Mouse (Mus musculus): ENCODE results near the gene Fbxo42. TPM values are rescaled to one million over a fixed set of nuclear protein-coding genes. Genes with fewer than 3 reads are reported as not detected.

Fbxo42 gene
- total RNA-seq, 2 experiments from 2014 or later, result 37.2 to 43.6 TPM

DNA sequence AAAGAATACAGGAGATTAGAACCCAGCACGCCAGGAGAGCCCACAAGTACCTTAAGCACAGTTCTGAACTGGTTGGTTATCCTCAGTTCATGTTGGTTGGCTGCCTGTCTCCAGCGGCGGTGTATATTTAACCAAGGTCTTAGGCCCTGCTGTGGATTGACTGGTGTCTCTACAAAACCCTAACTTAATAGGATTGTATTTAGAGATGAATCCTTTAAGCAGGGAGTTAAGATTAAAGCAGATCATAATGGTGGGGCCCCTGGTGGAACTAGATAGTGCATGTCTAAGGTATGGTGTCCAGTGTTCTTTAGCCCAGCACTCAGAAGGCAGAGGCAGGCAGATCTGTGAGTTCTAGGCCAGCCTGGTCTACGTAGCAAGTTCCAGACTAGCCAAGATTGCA, 63.9 kb downstream of the Fbxo42 start:
- ATAC-seq (replicated peaks; ENCODE audit: low FRiP score, poor library complexity, severe bottlenecking), result no peak

DNA sequence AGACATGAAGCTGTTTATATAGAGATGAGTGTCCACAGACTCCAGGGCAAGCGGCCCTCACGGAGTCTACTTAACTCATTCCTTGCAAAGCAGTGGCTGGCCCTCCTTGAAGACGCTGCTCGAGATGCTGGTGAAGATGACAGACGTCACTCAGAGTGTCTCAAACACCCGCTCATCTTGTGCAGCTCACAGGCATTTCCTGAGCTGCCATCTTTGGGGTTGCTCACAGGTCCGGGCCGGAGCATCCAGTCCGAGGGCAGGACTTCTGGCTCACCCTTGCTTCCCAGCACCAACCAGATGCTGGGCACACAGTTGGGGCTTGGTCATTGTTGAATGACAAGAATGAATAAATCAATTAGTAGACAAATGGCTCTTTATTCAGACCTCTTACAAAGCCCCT, 65.2 kb downstream of the Fbxo42 start:
- ATAC-seq (replicated peaks; ENCODE audit: low FRiP score, poor library complexity, severe bottlenecking), result no peak

DNA sequence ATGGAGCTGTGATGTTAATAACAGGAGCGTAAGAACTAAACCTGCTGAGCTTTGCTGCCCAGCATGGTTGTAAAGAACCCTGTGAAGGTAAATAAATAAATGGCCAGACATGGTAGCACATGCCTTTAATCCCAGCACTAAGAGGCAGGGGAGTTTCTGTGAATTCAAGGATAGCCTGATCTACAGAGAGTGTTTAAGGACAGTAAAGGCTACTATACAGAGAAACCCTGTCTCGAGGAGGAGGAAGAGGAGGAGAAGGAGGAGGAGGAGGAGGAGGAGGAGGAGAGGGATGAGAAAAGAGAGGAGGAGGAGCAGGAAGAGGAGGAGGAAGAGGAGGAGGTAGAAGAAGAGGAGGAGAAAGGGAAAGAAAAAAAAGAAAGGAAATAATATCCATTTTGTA, 65.6 kb downstream of the Fbxo42 start:
- ATAC-seq (replicated peaks; ENCODE audit: low FRiP score, poor library complexity, severe bottlenecking), result 0 out of 2 replicates have a peak, but pooled peaks have one; percentile 5

DNA sequence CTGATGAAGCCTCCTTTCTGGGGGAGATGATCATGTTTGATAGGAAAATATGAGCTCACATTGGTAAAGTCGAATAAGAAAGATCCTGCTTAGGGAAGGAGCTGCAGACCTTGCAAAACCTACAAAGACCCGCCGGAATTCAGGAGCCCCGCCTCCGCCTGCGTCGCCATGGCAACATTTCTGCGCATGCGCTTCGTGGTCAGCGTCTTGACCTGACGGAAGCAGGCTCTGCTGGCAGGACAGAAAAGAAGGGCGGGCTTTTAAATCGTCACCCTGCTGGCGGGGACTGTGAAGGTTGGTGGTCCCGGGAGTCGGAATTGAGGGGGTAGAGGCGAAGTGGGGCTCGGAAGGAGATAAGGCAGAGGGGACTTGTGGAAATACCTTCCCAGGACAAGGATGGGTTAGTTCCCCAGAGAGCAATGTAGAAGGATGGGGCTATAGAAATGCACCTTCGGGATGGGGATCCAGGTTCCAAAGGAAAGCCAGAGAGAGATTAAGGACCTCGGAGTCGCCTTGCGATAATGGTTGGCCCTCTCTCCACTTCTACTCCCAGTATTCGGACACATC, 66.1 kb downstream of the Fbxo42 start, which contains the start of gene Rsg1:
TSS of gene Rsg1 (plus strand) at position 187 of the 567 bp plus-strand sequence.
- ATAC-seq (replicated peaks; ENCODE audit: low FRiP score, poor library complexity, severe bottlenecking), result peak; percentile 84

DNA sequence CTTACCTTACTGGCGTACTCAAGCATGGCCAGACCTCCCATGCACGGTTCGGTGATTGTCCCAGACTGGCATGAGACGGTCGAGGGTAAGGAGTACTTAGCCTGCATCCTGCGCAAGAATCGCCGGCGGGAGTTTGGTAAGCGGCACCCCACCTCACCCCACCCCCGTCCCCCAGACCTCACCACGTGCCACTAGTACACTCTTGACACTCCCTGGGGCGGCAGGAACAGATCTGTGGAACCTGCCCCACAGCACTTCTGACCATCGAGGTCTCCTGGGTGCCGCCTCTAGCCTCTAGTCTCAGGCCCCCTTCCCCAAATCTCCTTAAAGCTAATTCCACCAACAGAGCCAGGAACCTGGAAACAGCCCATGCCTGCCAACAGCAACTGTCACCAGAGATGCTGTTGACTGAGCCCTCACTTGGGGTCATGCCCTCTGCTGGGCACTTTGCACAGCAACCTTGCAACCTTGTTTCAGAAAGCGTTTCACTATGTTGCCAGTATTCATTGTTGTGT, 66.7 kb downstream of the Fbxo42 start:
- peak; percentile 68 for ATAC-seq (replicated peaks; ENCODE audit: low FRiP score, poor library complexity, severe bottlenecking)

DNA sequence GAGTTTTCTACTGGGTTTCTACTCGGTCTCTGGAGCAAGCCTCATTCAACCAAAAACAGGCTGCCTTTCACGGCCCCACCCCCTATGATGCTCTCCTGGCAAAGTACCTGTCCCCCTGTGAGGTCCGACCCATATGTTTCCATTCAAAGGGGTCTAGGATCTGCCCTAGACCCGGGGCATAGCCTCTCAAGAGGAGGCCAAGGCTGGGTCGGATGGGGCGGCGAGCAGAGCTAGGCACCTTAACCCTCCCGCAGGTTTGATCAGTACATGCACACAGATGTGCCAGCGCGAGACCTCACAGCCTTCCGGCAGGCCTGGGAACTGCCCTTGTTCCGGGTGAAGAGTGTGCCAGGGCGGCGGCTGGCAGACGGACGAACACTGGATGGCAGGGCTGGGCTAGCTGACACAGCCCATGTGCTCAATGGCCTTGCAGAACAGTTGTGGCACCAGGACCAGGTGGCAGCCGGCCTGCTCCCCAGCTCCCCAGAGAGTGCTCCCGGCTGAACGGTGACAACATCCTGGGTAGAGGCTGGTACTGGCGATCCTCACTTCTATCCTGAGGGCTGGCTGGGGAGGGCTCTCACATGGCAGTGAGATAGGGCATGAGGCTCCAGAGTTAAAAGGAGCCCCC, 72.0 kb downstream of the Fbxo42 start:
- no peak for ATAC-seq (replicated peaks; ENCODE audit: low FRiP score, poor library complexity, severe bottlenecking)

DNA sequence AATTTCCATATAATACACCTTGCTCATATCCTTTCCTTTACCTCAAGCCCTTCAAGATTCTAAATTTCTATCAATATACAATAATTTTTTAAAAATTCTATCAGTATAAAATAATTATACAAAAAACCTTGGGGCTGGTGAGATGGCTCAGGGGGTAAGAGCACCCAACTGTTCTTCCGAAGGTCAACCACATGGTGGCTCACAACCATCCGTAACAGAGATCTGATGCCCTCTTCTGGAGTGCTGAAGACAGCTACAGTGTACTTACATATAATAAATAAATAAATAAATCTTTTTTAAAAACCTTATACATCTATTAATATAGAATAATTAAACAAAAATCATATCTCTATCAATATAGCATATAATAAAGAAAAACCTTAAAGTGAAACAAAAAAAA, 74.1 kb downstream of the Fbxo42 start:
- no peak for ATAC-seq (replicated peaks; ENCODE audit: low FRiP score, poor library complexity, severe bottlenecking)

DNA sequence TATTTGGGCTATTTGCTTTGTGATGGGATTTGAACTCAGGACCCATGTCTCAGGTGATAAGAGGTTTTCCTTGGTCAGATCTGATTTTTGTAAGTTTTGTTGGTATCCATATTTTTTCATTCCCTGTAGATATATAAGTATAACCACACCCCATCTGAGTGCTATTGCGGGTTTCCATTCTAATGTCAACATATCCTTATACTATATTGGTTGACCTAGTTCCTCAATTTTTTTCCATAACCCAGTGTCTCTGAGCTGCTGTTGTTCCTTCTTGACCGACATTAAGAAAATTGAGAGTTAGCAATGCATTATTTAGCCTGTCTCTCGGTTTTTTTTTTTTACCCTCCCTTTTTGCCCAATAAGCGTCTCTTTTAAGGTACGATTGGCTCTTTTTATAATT, 75.0 kb downstream of the Fbxo42 start:
- no peak for ATAC-seq (replicated peaks; ENCODE audit: low FRiP score, poor library complexity, severe bottlenecking)

DNA sequence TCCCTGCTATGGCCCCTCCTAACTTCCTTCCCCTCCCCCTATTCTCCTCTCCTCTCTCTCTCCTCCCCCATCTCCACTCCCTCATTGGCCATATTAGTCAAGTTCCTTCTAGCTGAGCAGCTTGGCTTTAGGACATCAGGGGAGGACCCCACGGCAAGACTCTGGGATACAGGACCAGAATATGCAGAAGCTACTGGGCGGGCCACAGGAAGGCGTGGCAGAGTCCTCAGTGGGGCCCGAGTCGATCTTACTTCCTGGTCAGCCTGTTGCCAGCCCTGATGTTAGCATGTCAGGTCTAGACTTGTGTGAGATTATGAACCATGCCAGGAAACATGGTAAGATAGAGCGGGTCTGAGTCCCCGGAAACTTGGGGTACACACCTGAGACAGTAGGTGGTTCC, 81.0 kb downstream of the Fbxo42 start:
- ATAC-seq (replicated peaks; ENCODE audit: low FRiP score, poor library complexity, severe bottlenecking), result no peak

DNA sequence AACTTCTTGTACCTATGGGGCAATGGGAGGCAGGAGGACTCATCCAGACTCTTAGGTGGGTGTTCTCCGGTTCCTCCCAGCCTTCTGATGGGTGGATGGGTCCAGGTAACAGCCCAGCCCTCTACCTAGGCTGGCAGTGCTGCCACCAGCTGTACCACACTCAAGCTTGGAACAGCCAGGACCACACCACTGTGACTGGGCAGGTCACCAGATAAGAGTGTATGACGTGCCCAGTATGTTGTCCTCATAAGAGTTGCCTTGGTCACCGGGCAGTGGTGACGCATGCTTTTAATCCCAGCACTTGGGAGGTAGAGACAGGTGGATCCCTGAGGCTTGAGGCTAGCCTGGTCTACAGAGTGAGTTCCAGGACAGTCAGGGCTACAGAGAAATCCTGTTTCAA, 85.5 kb downstream of the Fbxo42 start:
- ATAC-seq (replicated peaks; ENCODE audit: low FRiP score, poor library complexity, severe bottlenecking), result no peak

DNA sequence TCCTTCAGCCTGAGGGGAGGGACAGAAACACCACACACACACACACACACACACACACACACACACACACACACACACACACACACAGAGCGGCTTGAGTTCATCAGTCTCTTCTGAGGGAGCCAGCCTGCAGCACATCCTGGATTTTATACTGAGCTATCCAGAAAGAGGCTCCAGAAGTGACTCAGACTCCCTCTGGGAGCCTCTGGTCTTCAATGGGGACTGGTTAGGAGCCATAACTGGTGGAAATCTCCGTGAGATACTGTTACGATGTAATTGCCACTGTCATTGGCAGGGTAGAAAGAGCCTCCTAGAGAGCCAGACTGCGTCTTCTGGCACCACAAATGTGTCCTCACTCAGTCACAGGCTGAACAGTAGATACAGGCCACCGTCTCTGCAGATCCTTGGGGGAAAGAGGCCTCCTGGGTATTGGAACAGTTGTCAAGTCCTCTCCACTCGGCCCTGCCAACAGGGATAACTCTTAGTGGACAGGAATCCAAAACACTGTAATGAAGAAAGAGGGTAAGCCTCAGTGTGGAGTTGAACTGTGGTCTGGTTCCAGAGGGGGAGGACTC, 87.9 kb downstream of the Fbxo42 start:
- no peak for ATAC-seq (replicated peaks; ENCODE audit: low FRiP score, poor library complexity, severe bottlenecking)

DNA sequence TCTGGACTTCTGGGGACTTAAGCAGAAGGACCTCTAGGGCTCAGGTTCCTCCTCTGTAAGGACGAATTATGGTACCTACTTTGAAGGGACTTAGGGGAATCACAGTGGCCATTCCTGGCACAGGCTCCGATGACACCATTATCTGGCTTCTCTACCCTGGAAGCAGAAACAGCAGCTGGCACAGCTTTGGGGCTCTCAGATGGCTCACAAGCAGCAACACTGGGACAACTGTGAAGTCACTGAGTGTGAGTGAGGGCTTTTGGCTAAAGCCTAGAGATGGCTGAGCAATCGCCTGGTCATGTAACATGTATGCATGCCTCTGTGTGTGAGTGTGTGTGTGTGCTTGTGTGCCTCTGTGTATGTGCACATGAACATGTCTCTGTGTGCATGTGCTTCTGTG, 89.1 kb downstream of the Fbxo42 start:
- ATAC-seq (replicated peaks; ENCODE audit: low FRiP score, poor library complexity, severe bottlenecking), result no peak

DNA sequence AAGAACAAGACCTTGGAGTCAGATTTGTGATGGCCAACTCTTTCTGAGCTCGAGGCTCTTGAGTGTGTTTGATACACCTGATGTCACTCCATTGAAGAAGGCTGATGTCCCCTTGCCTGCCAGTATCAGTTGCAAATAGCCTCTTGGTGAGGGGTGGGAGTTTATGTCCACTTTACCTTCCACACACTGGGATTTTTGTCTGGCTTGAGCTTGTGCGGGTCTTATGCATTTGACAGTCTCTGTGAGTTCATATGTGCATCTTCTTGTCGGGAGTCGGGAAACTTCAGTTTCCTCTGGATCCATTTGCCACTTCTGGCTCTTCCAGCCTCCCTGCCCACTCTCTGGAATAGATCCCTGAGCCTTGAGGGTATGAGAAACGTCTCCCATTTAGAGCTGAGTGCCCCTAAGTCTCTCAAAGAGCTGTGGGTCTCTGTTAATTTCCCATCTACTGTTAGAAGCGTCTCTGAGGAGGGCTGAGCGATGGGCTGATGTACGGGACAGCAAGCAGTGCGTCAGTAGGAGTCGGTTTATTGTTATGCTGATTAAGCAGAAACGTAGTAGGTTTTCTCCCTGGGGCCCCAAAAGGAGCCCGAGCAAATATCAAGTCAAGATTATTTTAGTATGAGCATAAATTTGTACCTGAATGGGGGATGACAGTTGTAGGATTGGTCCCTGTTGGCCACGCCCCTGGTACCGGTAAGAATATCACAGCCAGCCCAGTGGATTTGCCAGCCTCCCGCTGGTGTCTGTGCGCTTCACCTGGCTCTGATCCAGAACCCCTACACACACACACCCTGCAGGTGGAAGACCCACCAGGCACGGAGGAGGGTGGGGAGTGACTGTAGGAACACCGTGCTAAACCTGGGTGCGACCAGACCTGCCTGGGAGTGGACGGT, 91.0 kb downstream of the Fbxo42 start:
- ATAC-seq (replicated peaks; ENCODE audit: low FRiP score, poor library complexity, severe bottlenecking), result no peak

DNA sequence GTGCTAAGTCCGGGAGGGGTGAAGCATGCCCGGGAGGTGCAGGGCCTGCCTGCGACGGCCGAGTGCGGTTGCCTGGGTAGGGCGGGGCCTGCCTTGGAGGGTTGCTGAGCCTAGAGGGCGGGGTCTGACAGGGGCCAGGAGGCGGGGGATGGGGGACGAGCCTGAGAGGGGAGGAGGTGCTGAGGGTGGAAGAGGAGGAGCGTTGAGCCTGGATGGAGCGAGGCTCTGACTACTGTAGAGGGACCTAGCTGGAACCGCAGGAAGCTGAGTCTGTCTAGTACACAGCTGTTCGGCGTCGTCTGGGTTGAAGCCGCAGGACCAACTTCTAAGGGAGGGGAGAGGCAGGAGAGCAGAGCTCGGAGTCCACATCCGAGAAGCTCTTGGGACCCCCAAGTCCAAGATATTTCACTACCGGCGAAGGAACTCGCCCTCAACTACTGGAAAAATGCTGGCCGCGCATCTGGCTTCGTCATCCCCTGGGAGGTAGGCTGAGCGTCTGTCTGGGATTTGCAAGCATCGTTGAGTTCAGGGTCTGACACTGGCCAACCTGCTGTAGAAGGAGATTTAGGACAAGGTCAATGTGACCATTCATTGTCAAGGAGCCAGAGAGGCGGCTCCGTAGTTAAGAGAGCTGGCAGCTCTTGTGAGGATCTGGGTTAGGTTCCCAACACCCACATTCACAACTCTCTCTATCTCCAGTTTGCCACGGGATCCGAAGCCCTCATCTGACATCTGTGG, 91.8 kb downstream of the Fbxo42 start, which contains the start of gene Arhgef19:
TSS of gene Arhgef19 (plus strand) at position 112 of the 738 bp plus-strand sequence.
- ATAC-seq (replicated peaks; ENCODE audit: low FRiP score, poor library complexity, severe bottlenecking), result peak; percentile 60

DNA sequence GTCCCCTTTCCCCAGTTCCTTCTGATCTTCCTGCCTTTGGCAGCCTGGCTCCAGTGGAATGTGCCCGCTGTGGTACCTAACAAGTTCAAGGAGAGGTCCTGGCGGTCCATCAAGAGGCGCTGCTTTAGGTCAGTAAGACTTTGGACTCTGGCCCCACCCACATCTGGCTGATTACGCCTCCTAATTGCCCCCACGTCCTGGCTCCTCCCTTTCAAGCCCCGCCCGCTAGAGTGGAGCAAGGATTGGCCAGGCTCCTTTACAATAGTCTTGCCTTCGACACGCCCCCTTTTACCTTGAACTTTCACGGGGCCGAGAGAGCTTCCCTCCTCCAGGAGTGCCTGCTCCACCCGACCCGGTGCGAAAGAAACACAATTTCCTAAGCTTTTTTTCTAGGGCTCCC, 92.9 kb downstream of the Fbxo42 start:
- ATAC-seq (replicated peaks; ENCODE audit: low FRiP score, poor library complexity, severe bottlenecking), result no peak

DNA sequence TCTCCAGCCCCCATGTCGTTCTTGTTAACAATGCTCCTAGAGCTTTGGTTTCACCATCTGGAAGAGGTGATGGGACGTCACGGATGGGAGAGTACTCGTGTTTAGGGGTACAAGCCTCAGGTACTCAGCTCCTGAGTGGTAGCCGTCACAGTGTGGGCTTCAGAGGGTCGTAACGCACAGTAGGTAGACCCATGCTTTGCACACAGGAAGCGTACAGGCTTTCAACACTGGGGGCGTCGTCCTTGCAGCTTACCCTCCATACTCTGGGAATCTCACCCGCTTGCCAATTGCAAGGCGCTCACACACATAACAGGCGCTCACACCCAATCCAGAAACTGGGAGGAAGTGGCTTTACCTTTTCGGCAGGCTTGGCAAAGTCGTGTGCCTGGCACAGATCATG, 94.1 kb downstream of the Fbxo42 start:
- no peak for ATAC-seq (replicated peaks; ENCODE audit: low FRiP score, poor library complexity, severe bottlenecking)

DNA sequence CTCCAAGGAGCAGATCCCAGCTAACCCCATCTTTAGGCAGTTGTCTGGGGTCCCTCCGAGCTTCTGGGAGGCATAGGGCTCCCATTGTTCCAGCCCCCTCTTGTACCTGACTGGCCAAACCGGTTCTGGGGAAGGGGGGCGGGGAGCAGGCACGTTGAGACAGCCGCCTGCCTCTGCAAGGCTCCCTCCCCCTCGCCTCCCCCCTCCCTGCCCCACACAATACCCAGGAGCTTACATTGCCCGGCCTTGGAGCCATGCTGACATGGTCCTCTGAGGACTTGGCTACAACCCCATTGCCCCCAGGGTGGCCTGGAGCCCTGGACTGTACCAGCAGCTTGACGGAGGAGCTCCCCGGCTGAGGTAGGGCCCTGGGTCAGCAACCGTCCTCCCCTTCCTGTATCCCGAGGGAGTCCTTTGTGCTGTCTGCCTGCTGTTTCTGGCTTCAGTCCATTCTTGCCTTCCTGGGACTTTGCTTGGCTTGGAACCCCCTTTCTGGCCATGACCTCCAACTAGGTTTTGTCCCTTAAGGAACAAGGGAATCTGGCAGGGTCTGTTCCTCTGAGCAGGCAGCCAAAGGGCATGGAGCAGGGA, 95.0 kb downstream of the Fbxo42 start:
- no peak for ATAC-seq (replicated peaks; ENCODE audit: low FRiP score, poor library complexity, severe bottlenecking)

DNA sequence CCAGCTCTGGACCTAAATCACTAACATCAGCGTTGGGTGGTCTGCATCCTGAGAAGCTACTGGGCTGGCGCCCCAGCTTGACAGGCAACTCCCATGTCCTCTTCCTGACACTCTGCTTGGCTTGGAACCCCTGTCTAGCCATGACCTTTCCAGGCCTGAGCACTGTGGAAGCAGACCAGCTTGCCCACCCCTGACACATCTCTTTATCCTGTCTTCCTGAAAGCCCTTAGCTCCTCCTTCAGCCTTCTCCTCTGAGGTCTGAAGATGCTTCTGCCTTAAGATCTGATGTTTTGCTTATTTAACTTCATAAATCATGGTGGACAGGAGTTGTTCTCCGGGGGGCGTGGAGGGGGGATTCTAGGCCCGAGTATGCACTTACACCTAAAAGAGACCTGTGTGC, 95.9 kb downstream of the Fbxo42 start:
- ATAC-seq (replicated peaks; ENCODE audit: low FRiP score, poor library complexity, severe bottlenecking), result no peak

DNA sequence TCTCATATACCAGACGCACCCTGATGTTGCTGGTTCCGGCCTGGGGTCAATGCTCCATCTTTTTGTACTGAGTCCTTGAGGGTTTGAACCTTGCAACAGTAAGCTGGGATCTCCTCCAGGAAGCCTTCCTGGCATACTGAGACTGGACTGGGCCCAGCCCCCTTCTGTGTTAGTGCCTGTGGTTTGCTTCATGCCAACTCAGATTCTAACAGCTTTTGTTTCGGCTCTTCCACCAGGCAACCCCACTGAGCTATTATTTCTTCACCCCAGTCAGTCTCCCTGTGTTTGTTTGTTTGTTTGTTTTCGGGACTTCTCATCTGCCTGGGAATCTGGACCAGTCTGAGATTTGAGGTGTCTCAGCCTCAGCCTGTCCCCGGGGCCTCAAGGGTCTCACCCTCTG, 96.7 kb downstream of the Fbxo42 start:
- no peak for ATAC-seq (replicated peaks; ENCODE audit: low FRiP score, poor library complexity, severe bottlenecking)

Data from erythroid progenitor cell, adult 5-6 weeks (primary cell).